Mouse (Mus musculus) gastrocnemius, postnatal 36 days (tissue): Measurements from ENCODE around the gene Spred1. TPM values are rescaled to one million over a fixed set of nuclear protein-coding genes. Genes with fewer than 3 reads are reported as not detected.

Experiments used
- DNase-seq, 2 experiments: peaks; one replicate each; pipeline ENCODE4 v3.0.0; 2022
- intact Hi-C: fragments of 180-260 bp; cut with DNase I; formaldehyde crosslinking; loops from one replicate; pipeline ENCODE4 v1.15.1; 2025
- long read RNA-seq, 2 experiments: library from polyadenylated mRNA; stranded (forward); transcript quantifications; one replicate each; pipeline ENCODE4 v2.0.0; 2021
- total RNA-seq, 2 experiments: library from RNA; stranded (reverse); gene quantifications; 2 replicates each; pipeline ENCODE4 v1.2.3; 2021

Gene Spred1
- 1 to 10 TPM; 6.5 to 6.8 TPM for total RNA-seq
- long read RNA-seq, experiment 1: 0 reads
- long read RNA-seq, experiment 2, partial matches to known transcripts: 0 of 1 reads
- long read RNA-seq, experiment 2, other reads (novel, unspliced or antisense): 1 of 1 reads

- intact Hi-C loops: loop anchor here (2.0 to 5.0 kb wide), 2 partner anchors 59 to 219 kb away; no protein-coding TSS in a partner anchor
- no peak for DNase-seq
Measured at GRCm38 (mm10) chr2:117121212-117121983, at the start of gene Spred1. Spred1 (plus strand) TSS chr2:117121374.

GRCm38 (mm10) chr2:117071596-117071995, 49.6 kb upstream of the Spred1 start:
- DNase-seq: no peak
- intact Hi-C loops: no loop called here

GRCm38 (mm10) chr2:117078711-117079110, 42.5 kb upstream of the Spred1 start:
- intact Hi-C loops: no loop called here
- DNase-seq: no peak

- DNase-seq: no peak
- intact Hi-C loops: no loop called here
Measured at GRCm38 (mm10) chr2:117079621-117080020, 41.6 kb upstream of the Spred1 start.

GRCm38 (mm10) chr2:117086002-117086765, 35.0 kb upstream of the Spred1 start:
- intact Hi-C loops: no loop called here

GRCm38 (mm10) chr2:117086766-117087457, 34.3 kb upstream of the Spred1 start:
- DNase-seq: no peak
- intact Hi-C loops: no loop called here

More at GRCm38 (mm10) chr2:117086002-117086765, 35.0 kb upstream of the Spred1 start:
- no peak for DNase-seq

GRCm38 (mm10) chr2:117087458-117087820, 33.7 kb upstream of the Spred1 start:
- intact Hi-C loops: no loop called here

GRCm38 (mm10) chr2:117089482-117089881, 31.7 kb upstream of the Spred1 start:
- DNase-seq: no peak
- intact Hi-C loops: no loop called here

More at GRCm38 (mm10) chr2:117087458-117087820, 33.7 kb upstream of the Spred1 start:
- DNase-seq: no peak

GRCm38 (mm10) chr2:117090061-117090460, 31.1 kb upstream of the Spred1 start:
- intact Hi-C loops: no loop called here
- DNase-seq: no peak

- DNase-seq: no peak
- intact Hi-C loops: no loop called here
Measured at GRCm38 (mm10) chr2:117092946-117093401, 28.2 kb upstream of the Spred1 start.

- intact Hi-C loops: no loop called here
- no peak for DNase-seq
Measured at GRCm38 (mm10) chr2:117095491-117095890, 25.7 kb upstream of the Spred1 start.

- DNase-seq: no peak
- intact Hi-C loops: no loop called here
Measured at GRCm38 (mm10) chr2:117097305-117097704, 23.9 kb upstream of the Spred1 start.

GRCm38 (mm10) chr2:117099316-117099715, 21.9 kb upstream of the Spred1 start:
- intact Hi-C loops: no loop called here
- no peak for DNase-seq

GRCm38 (mm10) chr2:117103461-117103860, 17.7 kb upstream of the Spred1 start:
- intact Hi-C loops: no loop called here
- DNase-seq: no peak

GRCm38 (mm10) chr2:117105407-117105806, 15.8 kb upstream of the Spred1 start:
- no peak for DNase-seq
- intact Hi-C loops: no loop called here

- intact Hi-C loops: no loop called here
Measured at GRCm38 (mm10) chr2:117108059-117108458, 13.1 kb upstream of the Spred1 start.

GRCm38 (mm10) chr2:117109296-117109695, 11.9 kb upstream of the Spred1 start:
- intact Hi-C loops: no loop called here
- DNase-seq: no peak

More at GRCm38 (mm10) chr2:117108059-117108458, 13.1 kb upstream of the Spred1 start:
- no peak for DNase-seq

- intact Hi-C loops: no loop called here
- no peak for DNase-seq
Measured at GRCm38 (mm10) chr2:117110355-117110866, 10.8 kb upstream of the Spred1 start.

GRCm38 (mm10) chr2:117113262-117113661, 7.9 kb upstream of the Spred1 start:
- no peak for DNase-seq
- intact Hi-C loops: no loop called here

- no peak for DNase-seq
- intact Hi-C loops: no loop called here
Measured at GRCm38 (mm10) chr2:117113762-117114161, 7.4 kb upstream of the Spred1 start.
